Mouse (Mus musculus): ENCODE data around the gene Aifm3. TPM values are rescaled to one million over a fixed set of nuclear protein-coding genes. Genes with fewer than 3 reads are reported as not detected.
"Not testable (repeated sequence)": the region's sequence is repeated elsewhere in the genome, so short reads cannot be mapped to it uniquely, and the experiment has no call there.

Gene Aifm3
- total RNA-seq, 2 experiments from 2014 or later, result 0.13 TPM; not detected in 1

DNA sequence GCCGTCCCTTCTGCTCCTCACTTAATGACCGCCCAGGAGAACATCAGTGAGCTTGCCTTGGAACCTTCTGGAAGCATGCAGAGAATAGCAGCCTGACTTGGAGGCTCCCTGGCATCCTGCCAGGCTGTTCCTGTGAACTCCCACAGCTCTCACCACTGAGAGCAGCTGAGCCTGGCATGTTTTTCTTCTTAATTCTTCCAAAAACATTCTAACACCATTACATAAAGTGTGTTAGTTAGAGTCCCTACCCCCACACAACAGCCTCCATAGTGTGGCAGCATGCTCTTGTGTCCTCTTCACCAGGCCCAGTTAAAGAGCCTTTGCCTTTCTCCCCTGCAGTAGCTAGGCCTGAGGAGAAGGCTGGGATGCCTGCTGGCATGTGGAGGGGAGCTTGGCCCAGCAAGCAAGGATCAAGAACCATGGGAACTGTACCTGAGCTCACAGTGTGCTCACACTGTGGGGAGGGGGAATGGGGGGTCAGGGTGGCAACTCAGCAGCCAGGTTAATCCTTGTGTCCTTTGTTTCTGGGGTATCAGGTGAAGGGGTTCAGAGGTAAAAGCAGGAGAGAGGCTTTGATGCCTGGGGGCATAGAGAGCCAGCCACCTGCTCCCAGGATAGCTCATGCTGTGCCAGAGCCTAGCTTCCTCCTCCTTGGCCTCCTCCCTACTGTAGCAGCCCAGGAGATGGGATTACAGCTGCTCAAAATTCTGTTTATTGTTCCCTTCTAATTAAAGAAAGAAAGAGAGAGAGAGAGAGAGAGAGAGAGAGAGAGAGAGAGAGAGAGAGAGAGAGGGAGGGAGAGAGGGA, 7.3 kb downstream of the Aifm3 start:
- DNase-seq, result peak; percentile 50
- intact Hi-C loops (cut with DNase I; ENCODE audit: low total_unique reads), result no loop called here

DNA sequence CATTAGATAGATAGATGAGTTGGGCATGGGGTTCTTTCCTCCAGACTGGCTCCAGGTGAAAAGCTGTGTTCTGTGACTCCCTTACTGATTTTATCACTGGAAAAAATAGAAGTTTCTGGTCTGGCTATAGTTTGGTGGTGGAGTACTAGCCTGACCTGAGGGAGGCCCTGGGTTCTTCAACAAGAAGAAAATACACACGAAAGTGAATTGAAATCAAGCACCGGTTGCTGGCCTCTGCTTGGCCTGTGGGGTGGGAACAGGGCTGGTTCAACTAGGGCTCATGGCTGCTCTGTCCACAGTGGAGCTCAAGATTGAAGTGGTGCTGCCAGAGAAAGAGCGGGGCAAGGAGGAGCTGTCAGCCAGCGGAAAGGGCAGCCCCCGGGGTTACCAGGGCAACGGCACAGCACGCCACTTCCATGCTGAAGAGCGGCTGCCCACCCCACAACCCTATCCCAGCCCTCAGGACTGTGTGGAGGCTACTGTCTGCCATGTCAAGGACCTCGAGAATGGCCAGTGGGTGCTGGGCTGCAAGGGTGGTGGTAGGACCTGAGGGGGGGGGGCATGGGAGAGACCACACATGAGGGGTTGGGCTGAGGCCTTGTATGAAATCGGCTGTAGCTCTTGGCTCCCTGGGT, 10.0 kb downstream of the Aifm3 start:
- no peak for DNase-seq
- intact Hi-C loops (cut with DNase I; ENCODE audit: low total_unique reads), result no loop called here

DNA sequence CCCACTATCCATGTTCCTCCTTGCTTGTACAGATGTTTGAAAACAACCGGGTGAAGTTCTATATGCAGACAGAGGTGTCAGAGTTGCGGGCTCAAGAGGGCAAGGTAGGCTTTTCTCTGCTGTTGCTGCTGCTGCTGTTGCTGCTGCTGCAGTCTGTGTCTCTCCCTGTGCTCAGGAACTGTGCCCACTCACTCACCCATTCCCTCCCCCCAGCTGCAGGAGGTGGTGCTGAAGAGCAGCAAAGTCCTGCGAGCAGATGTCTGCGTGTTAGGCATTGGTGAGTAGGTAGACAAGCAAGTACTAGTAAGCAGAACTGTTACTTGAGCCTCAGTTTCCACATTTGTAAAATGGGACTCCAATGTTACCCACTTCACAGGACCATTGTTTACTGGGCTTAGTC, 13.3 kb downstream of the Aifm3 start:
- DNase-seq, result no peak
- intact Hi-C loops (cut with DNase I; ENCODE audit: low total_unique reads), result no loop called here

DNA sequence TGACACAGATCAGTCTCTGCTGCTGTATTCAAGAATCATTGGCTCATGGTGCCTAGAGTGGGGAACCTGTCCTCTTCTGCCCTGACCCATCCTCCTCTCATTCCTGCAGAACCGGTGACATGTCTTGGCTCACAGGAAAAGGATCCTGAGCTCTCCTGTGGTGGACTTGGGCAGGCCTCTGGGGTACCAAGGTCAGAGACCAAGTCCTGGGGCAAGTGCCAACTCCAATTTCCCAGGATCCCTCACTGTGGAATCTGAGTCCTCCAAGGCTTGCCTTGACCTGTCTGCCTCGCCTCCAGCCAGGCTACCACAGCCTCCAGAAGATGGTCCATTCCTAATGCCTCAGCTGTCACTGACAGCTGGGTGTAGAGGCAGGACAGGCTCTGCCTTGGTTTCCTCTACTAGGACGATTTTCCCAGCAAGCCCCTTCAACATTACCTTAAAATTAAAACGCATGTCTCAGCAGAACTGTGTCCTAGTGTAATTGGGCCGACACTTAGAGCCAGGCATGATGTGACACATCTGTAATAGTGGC, 17.7 kb downstream of the Aifm3 start:
- intact Hi-C loops (cut with DNase I; ENCODE audit: low total_unique reads), result no loop called here
- DNase-seq, result no peak

DNA sequence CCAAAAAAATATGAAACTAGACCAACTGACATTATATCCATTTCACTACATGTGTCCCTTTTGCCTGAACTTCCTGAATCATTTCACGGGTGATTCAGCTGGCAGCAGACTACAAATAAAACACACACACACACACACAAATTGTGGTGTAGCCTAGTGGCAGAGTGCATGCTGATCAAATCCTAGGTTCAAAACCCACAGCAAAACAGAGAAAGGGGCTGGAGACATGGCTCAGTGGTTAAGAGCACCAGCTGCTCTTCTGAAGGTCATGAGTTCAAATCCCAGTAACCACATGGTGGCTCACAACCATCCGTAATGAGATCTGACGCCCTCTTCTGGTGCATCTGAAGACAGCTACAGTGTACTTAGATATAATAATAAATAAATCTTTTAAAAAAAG, 18.6 kb downstream of the Aifm3 start:
- DNase-seq; intact Hi-C loops (cut with DNase I; ENCODE audit: low total_unique reads): not testable (repeated sequence)

DNA sequence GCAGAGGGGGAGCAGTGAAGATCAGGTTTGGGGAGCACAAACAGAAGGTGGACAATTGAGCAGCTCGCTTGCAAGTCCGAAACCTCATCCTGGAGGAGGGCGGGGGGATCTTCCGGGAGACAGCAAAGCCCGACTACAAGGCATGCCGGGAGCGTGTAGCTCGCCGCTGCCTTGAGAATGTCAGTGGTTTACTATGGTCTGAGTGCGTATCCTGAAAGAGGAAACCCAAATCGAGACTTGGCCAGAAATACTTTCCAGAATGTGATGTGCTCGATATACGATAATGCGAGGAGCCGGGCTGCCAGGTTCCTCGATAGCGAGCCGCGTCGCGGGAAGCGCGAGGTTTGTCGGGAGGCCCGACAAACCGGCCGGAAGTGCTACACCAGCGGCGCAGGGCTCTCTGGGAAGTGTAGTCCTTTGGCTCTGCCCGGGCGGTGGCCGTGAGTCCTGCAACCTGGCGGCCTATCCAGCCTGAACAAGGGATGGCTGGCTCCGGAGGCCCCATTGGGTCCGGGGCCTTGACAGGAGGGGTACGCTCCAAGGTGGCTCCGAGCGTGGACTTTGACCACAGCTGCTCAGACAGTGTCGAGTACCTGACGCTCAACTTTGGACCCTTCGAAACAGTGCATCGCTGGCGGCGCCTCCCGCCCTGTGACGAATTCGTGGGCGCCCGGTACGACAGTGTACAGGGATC, 19.3 kb downstream of the Aifm3 start, which contains the start of gene Lztr1:
TSS of gene Lztr1 (plus strand) at position 143 of the 694 bp plus-strand sequence.
- intact Hi-C loops (cut with DNase I; ENCODE audit: low total_unique reads), result no loop called here

DNA sequence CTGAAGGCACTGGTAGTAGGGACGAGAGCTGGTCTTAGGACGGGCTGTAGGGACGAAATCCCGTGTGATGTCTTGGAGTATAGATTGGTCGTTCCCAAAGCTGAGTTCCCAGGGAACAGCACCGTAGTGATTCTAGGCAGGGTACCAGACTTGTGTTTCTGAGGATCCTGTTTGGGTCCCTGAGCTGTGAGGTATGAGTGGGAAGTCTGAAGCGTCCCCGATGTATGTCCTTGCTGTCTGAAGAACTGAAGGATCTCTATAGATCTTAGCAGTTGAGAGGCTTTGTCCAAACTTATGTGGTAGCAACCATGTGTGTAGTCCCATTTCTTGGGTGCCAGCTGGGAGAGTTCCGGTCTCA, 19.8 kb downstream of the Aifm3 start:
- intact Hi-C loops (cut with DNase I; ENCODE audit: low total_unique reads), result no loop called here

More for the DNA sequence above, 19.3 kb downstream of the Aifm3 start, which contains the start of gene Lztr1:
- peak; percentile 90 for DNase-seq

DNA sequence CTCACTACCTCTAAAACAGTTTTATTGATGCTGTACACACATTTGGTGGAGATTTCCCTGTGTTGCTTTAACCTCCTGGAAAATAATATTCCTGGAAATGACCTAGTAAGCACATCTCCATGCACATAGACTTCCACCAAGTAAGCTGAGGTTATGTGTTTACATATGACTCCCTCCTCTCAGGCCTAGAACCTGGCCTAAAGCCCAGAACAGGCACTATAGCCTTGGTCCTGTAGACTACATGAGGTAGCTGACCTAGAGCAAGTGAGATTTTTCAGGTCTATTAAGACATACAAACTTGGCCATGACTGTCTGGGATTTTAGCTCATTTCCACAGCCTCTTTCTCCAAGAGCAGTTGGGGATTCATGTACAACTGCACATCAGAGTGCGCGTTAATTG, 20.7 kb downstream of the Aifm3 start:
- no peak for DNase-seq
- intact Hi-C loops (cut with DNase I; ENCODE audit: low total_unique reads), result no loop called here

More for the DNA sequence above, 19.8 kb downstream of the Aifm3 start:
- no peak for DNase-seq

DNA sequence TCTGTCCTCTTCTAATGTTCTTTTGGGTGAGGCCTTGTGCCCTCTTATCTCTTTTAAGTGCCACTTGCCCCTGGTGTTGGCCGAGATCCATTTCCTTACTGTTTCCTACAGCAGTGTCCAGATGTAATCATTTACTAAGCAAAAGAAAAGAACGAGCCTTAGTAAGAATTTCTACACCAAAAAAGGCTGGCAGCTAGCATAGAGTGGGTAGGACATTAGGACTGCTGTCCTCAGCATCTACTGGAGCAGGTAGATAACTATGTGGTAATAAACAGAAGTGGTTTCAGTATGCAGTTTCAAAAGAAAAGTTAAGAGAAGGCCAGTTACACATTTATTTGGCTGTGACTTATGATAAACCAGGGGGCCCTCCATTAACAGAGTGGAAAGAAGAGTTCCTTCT, 21.3 kb downstream of the Aifm3 start:
- intact Hi-C loops (cut with DNase I; ENCODE audit: low total_unique reads), result no loop called here
- no peak for DNase-seq

DNA sequence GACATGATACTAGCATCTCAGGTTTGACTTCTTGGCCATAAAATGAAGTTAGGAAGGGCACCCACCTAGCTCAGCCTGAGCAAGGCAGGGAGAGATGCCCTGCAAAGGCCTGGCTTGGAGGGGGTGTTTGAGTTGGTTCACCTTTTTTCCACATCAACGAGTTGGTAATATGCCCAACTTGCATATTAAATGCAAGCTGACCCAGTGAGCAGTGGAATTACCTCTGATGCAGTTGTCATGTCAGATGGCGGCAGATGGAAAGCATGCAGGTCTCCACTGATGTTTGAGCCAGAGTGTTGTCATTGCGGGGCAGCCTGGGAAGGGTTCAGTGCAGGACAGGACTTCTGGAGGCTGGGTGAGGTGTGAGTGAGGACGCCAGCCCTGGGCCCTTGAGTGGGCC, 22.0 kb downstream of the Aifm3 start:
- intact Hi-C loops (cut with DNase I; ENCODE audit: low total_unique reads), result no loop called here
- DNase-seq, result no peak

DNA sequence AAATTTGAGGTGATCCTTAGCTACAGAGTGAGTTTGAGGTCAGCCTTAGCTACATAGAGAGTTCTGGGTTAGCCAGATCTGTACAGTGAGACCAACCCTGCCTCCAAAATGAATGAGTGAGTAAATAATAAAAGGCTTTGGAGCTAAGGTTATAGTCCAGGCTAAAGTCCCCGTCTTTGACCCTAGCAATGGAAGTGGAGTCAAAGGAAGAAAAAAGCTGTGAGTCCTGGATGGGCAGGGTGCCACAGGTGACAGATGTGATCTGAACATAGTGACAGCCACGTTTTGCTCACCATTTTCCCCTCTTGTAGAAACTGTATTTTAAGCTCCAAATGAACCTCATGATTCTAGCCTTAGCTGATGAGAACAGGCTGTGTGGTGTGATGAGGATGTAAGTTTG, 29.5 kb downstream of the Aifm3 start:
- DNase-seq, result no peak
- intact Hi-C loops (cut with DNase I; ENCODE audit: low total_unique reads), result no loop called here

DNA sequence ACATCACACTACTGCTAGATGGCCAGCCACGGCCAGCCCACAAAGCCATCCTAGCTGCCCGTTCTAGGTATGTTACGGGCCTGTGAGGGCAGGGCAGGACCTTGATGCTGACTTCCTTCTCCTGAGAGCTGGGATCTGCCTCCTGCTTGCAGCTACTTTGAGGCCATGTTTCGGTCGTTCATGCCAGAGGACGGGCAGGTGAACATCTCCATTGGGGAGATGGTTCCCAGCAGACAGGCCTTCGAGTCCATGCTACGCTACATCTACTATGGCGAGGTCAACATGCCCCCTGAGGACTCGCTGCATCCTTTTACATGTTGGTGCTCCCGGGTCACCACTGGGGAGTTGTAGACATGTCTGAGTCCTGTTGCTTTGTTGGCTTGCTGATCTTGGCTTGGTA, 34.7 kb downstream of the Aifm3 start:
- intact Hi-C loops (cut with DNase I; ENCODE audit: low total_unique reads), result no loop called here
- no peak for DNase-seq

DNA sequence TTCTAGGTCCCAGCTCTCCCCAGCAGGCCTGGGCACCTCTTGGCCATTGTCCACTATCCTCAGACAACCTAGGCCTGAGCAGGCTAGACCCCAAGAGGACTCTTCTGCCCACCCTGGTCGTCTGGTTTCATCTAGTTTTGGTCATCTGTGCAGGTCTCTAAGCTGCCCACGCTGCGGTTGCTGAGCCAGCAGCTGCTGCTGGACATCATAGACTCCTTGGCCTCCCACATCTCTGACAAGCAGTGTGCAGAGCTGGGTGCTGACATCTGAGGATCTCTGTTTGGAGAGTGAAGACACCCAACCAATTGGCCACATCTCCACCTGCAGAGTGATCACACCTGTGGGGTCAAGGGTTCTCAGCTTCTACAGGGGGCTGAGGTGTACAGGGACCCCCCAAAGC, 36.1 kb downstream of the Aifm3 start:
- intact Hi-C loops (cut with DNase I; ENCODE audit: low total_unique reads), result no loop called here
- no peak for DNase-seq

DNA sequence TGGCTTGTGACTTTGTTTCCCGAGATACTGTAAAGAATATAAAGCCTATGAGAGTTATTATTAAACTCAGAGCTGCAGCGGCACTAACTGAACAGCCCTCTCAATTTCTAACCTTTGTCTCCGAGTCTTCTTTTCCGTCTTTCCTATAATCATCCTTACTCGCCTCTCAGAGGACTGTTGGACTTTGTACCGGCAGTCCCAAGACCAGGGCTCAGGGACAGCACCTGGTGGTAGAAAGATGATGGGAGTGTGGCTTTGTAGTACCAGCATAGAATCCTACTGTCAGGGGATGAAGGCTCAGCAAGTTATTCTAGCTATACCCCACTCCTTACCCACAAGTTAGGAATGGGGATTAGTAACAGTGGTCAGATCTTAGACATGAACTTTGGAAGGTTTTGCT, 36.8 kb downstream of the Aifm3 start:
- intact Hi-C loops (cut with DNase I; ENCODE audit: low total_unique reads), result no loop called here
- no peak for DNase-seq

DNA sequence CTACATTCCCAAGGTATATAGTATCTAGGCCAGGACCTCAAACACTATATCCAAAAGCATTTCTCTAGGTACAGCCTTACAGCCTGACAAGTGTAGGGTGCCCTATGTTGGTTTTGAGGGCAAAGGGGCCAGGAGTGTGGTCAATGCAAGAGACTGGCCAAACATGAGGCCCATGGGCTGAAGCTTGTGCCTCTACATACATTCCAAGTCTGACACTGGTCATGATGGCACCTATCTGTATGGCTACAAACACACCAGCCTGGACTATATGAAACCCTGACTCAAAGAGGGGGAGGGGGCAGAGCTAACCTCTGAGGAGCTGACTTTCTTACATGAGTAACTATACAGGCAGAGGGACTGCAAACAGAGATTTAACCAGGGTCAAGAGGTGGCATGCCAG, 38.2 kb downstream of the Aifm3 start:
- intact Hi-C loops (cut with DNase I; ENCODE audit: low total_unique reads), result no loop called here
- DNase-seq, result no peak

DNA sequence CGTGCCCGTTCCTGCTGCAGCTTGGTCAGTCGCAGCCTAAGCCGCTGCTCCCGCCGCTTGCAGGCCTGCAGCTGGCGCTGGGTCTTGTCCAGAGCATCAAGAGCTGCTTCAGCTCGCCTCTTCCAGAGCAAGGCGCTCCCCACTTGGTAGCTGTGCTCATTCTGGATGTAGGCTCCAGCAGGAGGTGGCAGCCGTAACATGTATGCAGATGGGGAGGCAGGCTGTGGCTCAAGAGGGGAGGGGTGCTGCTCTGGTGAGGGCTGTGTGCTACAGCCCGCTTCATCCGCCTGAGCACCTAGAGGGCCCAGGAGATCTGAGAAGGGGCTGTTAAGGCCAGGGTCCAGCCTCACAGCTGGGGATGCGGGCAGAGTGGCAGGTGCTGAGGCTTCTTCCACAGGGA, 38.9 kb downstream of the Aifm3 start:
- DNase-seq, result no peak
- intact Hi-C loops (cut with DNase I; ENCODE audit: low total_unique reads), result no loop called here

DNA sequence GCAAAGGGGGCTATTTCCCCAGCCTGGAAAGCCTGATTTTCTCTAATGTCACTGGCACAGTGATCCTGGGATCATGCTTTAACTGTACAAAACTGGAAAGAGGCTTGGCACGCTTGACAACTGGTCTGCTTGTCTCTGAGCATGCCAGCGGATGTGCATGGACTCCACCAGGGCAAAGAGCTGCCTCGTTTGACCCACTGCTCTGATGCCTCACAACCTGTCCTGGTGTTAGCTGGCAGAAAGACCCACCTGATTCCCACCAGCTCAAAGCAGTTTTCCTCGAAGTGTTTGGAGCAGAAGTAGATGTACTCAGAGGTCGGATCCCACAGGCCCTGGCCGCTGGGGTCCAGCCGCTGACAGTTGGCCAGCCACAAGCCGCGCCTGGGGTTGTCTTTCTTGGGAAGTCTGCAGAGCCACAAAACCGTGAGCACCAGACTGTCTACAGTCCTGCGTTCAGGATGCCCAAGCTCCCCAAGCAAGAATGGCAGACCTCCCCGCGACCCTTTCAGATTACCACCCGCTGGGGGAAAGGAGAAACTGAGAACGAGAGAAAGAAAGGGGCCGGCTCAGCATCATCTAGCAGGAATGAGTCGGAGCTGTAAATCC, 40.7 kb downstream of the Aifm3 start:
- DNase-seq, result no peak
- intact Hi-C loops (cut with DNase I; ENCODE audit: low total_unique reads), result no loop called here

DNA sequence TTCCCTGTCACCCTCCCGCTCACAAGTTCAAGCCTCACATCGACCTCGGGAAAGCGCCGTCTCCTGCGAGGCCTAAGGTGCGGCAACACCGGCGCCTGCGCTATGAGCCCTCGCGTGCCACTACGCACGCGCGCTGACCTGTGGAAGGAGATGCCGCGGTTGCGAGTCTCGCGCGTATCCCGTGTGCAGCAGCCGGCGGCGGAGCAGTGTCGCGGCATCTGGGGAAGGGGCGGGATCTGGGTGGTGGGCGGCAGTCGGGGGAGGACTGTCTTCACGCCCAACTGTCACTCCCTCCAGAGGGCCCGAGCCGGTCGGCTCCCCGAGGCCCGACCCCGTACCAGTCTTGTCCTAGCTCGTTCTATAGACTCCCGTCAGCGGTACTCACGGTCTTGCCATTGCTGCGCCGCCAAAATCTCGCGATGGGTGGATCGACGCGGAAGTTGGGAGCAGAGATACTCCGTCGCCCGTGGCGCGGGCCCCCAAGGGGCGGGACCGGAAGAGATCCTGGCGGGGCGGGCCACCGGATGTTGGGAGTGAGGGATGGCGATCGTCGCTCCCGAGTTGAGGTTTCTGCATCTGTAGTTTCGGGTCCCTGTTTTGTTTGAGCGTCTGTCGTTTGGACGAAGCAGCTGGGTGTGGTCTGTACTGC, 41.4 kb downstream of the Aifm3 start, which contains the start of gene Thap7:
TSS of gene Thap7 (minus strand) at position 497 of the 649 bp plus-strand sequence.
- peak; percentile 98 for DNase-seq
- intact Hi-C loops (cut with DNase I; ENCODE audit: low total_unique reads), result no loop called here

DNA sequence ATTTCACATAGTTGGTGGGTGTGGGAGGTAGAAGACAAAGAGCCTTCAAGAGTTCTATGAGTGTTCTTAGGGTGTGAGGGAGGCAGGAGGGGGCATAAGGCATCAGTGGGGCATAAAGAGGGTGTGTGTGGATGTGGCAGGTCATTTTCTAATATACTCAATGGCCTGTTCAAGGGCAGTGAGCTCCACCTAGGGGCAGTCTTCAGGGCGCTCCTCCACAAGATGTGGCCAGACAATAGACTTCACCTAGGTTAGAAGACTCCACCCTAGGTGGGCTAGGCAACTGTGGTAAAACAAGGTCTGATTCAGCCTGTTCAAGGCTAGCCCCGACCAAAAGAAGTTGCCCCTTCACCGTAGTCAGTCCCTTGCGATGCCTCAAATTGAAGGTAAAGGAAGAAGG, 42.9 kb downstream of the Aifm3 start:
- intact Hi-C loops (cut with DNase I; ENCODE audit: low total_unique reads), result no loop called here
- DNase-seq, result no peak
